Mouse (Mus musculus) CH12.LX (cell line): ENCODE measurements at regions not wholly inside any gene's neighbourhood (a gene's known extent, or its start where the extent isn't known, plus 50 kb on each side); places are given as distances from the start of the nearest gene placed in this dataset.

Source experiments
- CTCF ChIP-seq, 2 experiments: IDR thresholded peaks in 1 of 2; conservative IDR thresholded peaks in 1 of 2; 2 replicates each; pipeline ENCODE4 v1.5.1; 2011 to 2012; ENCODE audit warnings: low read depth in 2 of 2, low read length in 2 of 2, improper control_type of control experiment in 1 of 2, inconsistent platforms in 1 of 2, mild to moderate bottlenecking in 1 of 2, moderate library complexity in 1 of 2
- EP300 ChIP-seq: IDR thresholded peaks from 2 replicates; pipeline ENCODE4 v1.6.1; 2011; ENCODE audit warnings: low read length, improper control_type of control experiment
- MAX ChIP-seq: IDR thresholded peaks from 2 replicates; pipeline ENCODE4 v1.6.1; 2011; ENCODE audit warnings: low read length, improper control_type of control experiment
- MEF2A ChIP-seq: IDR thresholded peaks from 2 replicates; pipeline ENCODE4 v1.6.1; 2014; ENCODE audit warnings: low read depth, mild to moderate bottlenecking, inconsistent platforms, low read length, improper control_type of control experiment, borderline replicate concordance
- NRF1 ChIP-seq: IDR thresholded peaks from 2 replicates; pipeline ENCODE4 v1.6.1; 2014; ENCODE audit warnings: low read depth, mild to moderate bottlenecking, inconsistent platforms, low read length, improper control_type of control experiment, moderate library complexity
- POLR2A ChIP-seq: IDR thresholded peaks from 2 replicates; pipeline ENCODE4 v1.6.1; 2011; ENCODE audit warnings: low read depth, mild to moderate bottlenecking, improper control_type of control experiment, low read length
- POLR2AphosphoS2 ChIP-seq: IDR thresholded peaks from 2 replicates; pipeline ENCODE4 v1.6.1; 2011; ENCODE audit warnings: low read depth, low read length, improper control_type of control experiment
- ZC3H11A ChIP-seq: IDR thresholded peaks from 2 replicates; pipeline ENCODE4 v1.6.1; 2012; ENCODE audit warnings: low read depth, mild to moderate bottlenecking, inconsistent platforms, low read length, improper control_type of control experiment

DNA sequence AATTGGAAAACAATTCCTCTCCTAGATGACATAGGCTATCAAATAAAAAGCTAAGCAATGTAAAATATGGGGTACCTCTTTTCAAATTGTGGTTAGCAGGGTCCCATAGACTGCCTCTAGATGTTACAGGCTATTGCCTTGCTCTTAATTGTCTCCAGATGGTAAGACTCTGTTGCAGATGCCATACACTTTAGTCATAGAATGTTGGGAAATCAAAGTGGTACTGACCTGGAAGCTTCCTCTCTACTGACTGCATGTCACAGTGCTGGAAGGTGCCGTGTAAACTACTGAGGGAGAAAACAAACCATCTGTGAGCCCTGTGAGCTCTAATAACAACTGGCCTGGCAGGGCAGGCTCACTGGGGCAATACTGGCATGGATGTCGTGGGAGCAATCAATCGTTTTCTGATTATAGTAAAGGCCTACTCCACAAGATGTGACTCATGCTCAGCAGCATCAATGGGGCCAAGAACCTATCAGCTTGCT, 132.6 kb upstream of the Kbtbd8 start:
- no peak for TF ChIP-seq EP300
- no peak for TF ChIP-seq MAX
- TF ChIP-seq POLR2A, result no peak
- no peak for TF ChIP-seq MEF2A
- TF ChIP-seq CTCF (conservative IDR thresholded peaks at IDR 0.05 in 1 of 2, IDR thresholded peaks at IDR 0.05 in 1 of 2; ENCODE audit: low read depth in 2 of 2, low read length in 2 of 2), result no peak
- no peak for TF ChIP-seq NRF1
- TF ChIP-seq POLR2AphosphoS2, result no peak
- TF ChIP-seq ZC3H11A, result no peak
